Mouse (Mus musculus): ENCODE data around the gene Slc25a53. TPM values are rescaled to one million over a fixed set of nuclear protein-coding genes. Genes with fewer than 3 reads are reported as not detected.

The Slc25a53 gene
- total and polyA plus RNA-seq, 3 experiments: 3.1 to 3.5 (median 3.3) TPM

- Histone ChIP-seq H3K4me1 (ENCODE audit: control insufficient read depth in 1 of 2, insufficient read depth in 2 of 2) (peaks cover 3 to 6% of the 10 kb centered on the region in 2 experiments; a peak in 3 of 4 replicates), H3K9ac (ENCODE audit: insufficient read depth, low read depth) (peak within 1 kb of the TSS; percentile 80), H3K4me3 (replicated peaks in 1 of 3; ENCODE audit: low read depth in 2 of 3, low read length in 2 of 3, poor library complexity in 1 of 3) (peak within 1 kb of the TSS; percentile 66 to 98 (median 72)), H3K27me3 (replicated peaks) (no peaks in the 10 kb centered on the region), H3K27ac (ENCODE audit: insufficient read depth, low read depth) (no peak within 1 kb of the TSS), H3K36me3 (replicated peaks in 1 of 2; ENCODE audit: control insufficient read depth in 1 of 2, insufficient read depth in 1 of 2, low read length in 1 of 2) (no peaks in the 10 kb centered on the region), H3K4me2 (ENCODE audit: insufficient read depth, low read depth, poor library complexity, severe bottlenecking) (peak within 1 kb of the TSS; percentile 90), H3K9me3 (replicated peaks; ENCODE audit: low read length) (no peaks in the 10 kb centered on the region), H3K79me2 (replicated peaks; ENCODE audit: control insufficient read depth, extremely low read depth, insufficient read depth, poor library complexity, severe bottlenecking) (no peaks in the 10 kb centered on the region)
- DNase-seq (ENCODE audit: extremely low read depth): peak; percentile 59
- peak; percentile 48; the same call in 1 of the 2 replicates for TF ChIP-seq TCF12 (IDR thresholded peaks at IDR 0.05; ENCODE audit: low read depth, low read length)
- peak; percentile 54 for TF ChIP-seq NRF1 (IDR thresholded peaks at IDR 0.05; ENCODE audit: low read depth, low read length)
- TF ChIP-seq HCFC1 (IDR thresholded peaks at IDR 0.05; ENCODE audit: low read depth, low read length): peak; percentile 37; the same call in 1 of the 2 replicates
- peak; percentile 14 for TF ChIP-seq SMC3 (IDR thresholded peaks at IDR 0.05; ENCODE audit: low read depth, low read length)
- TF ChIP-seq GABPA (IDR thresholded peaks at IDR 0.05; ENCODE audit: insufficient replicate concordance, low read depth, low read length): no peak
- TF ChIP-seq POLR2A (IDR thresholded peaks at IDR 0.05; ENCODE audit: low read depth, low read length): peak; percentile 41
- TF ChIP-seq ZNF384 (IDR thresholded peaks at IDR 0.05; ENCODE audit: low read depth, low read length): no peak
- peak; percentile 25; the same call in 1 of the 2 replicates for TF ChIP-seq SIN3A (IDR thresholded peaks at IDR 0.05; ENCODE audit: low read length)
- no peak for TF ChIP-seq CHD2 (IDR thresholded peaks at IDR 0.05; ENCODE audit: low read length)
- TF ChIP-seq ZC3H11A (IDR thresholded peaks at IDR 0.05; ENCODE audit: low read depth, low read length): no peak
- no peak for TF ChIP-seq MAX (IDR thresholded peaks at IDR 0.05; ENCODE audit: low read length)
- TF ChIP-seq CTCF (conservative IDR thresholded peaks at IDR 0.05 in 1 of 2, IDR thresholded peaks at IDR 0.05 in 1 of 2; ENCODE audit: low read depth in 2 of 2, low read length in 2 of 2): peak in 1 of 2 experiments; percentile 55; a peak in 2 of 4 replicates
- TF ChIP-seq MXI1 (IDR thresholded peaks at IDR 0.05; ENCODE audit: low read depth, low read length): peak; percentile 2; the same call in 1 of the 2 replicates
- dilution Hi-C loops (cut with MboI; ENCODE audit: extremely low pct_ligation_motif_present, extremely low pct_unique_long_range_greater_than_20kb, low sequenced_read_pairs): no loop called here
- in situ Hi-C loops (cut with MboI; ENCODE audit: low pct_ligation_motif_present, low pct_unique_long_range_greater_than_20kb, low sequenced_read_pairs): no loop called here
Observed at GRCm38 (mm10) chrX:137049425-137050225, 11.5 kb upstream of the Slc25a53 start, which contains the start of gene Fam199x. TSS of gene Fam199x (plus strand) at chrX:137049594.

- DNase-seq (ENCODE audit: extremely low read depth): no peak
- H3K36me3 ChIP-seq (replicated peaks in 1 of 2; ENCODE audit: control insufficient read depth in 1 of 2, insufficient read depth in 1 of 2, low read length in 1 of 2): no peaks in the 10 kb centered on the region
- no peaks in the 10 kb centered on the region for H3K27me3 ChIP-seq (replicated peaks)
- TF ChIP-seq MAX (IDR thresholded peaks at IDR 0.05; ENCODE audit: low read length) (peak; percentile 44; the same call in 1 of the 2 replicates), KAT2A (IDR thresholded peaks at IDR 0.05; ENCODE audit: insufficient replicate concordance, low read length) (no peak)
- no peaks in the 10 kb centered on the region for H3K79me2 ChIP-seq (replicated peaks; ENCODE audit: control insufficient read depth, extremely low read depth, insufficient read depth, poor library complexity, severe bottlenecking)
- peaks cover 3 to 6% of the 10 kb centered on the region in 2 experiments; a peak in 3 of 4 replicates for H3K4me1 ChIP-seq (ENCODE audit: control insufficient read depth in 1 of 2, insufficient read depth in 2 of 2)
- peak overlapping the region in 2 of 3 experiments; percentile 43 to 72 for H3K4me3 ChIP-seq (replicated peaks in 1 of 3; ENCODE audit: low read depth in 2 of 3, low read length in 2 of 3, poor library complexity in 1 of 3)
- dilution Hi-C loops (cut with MboI; ENCODE audit: extremely low pct_ligation_motif_present, extremely low pct_unique_long_range_greater_than_20kb, low sequenced_read_pairs): no loop called here
- in situ Hi-C loops (cut with MboI; ENCODE audit: low pct_ligation_motif_present, low pct_unique_long_range_greater_than_20kb, low sequenced_read_pairs): no loop called here
- H3K9ac ChIP-seq (ENCODE audit: insufficient read depth, low read depth): peak overlapping the region; percentile 18; the same call in 1 of the 2 replicates
- H3K9me3 ChIP-seq (replicated peaks; ENCODE audit: low read length): no peaks in the 10 kb centered on the region
- no peak overlapping the region for H3K27ac ChIP-seq (ENCODE audit: insufficient read depth, low read depth)
- peak overlapping the region; percentile 90 for H3K4me2 ChIP-seq (ENCODE audit: insufficient read depth, low read depth, poor library complexity, severe bottlenecking)
Observed at GRCm38 (mm10) chrX:137049060-137049424, 10.9 kb upstream of the Slc25a53 start.

Measured in CH12.LX (cell line).